In the genomic region with DNA sequence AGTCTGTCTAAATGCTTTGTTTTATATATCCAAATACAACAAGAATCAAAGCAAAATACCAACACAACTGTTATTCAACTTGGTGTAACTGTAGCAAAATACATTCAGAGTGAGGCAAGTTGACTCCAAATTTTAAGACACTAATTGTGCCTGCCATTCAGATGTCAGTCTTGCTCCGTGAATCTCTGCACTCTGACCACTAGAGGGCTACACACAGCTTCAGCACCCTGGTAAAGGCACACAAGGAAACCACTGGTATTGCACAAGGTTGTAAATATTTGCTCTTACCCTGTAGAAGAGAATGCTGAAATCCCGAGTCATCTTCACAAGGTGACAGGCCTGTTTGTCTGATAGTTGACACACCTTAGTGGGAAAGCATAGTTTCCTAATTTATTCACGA, we compare ENCODE assay signal across 8 mouse cellular contexts. TPM values are rescaled to one million over a fixed set of nuclear protein-coding genes. Genes with fewer than 3 reads are reported as not detected.
DNase-seq lines count a peak whose midpoint lies in the region; ATAC-seq and TF ChIP-seq lines count a peak whose summit lies in the region.

No protein-coding gene starts in this region.

- no peaks in the 10 kb centered on the region for H3K27me3 ChIP-seq in hindbrain, embryonic 11.5 days (ENCODE audit: control insufficient read depth, insufficient read depth, low read length)
- no peaks in the 10 kb centered on the region for H3K27me3 ChIP-seq in liver, postnatal 0 days (ENCODE audit: insufficient read depth, low read length)
- no peaks in the 10 kb centered on the region for H3K27me3 ChIP-seq in splenic B cell, adult 2 months (ENCODE audit: control insufficient read depth, insufficient read depth, low read length, poor library complexity, severe bottlenecking)

- peak; percentile 97 for TF ChIP-seq CTCF in liver, postnatal 0 days (IDR thresholded peaks at IDR 0.05; ENCODE audit: low read depth)

- DNase-seq in kidney, adult 8-10 months = peak; percentile 6 to 11
- DNase-seq in kidney, adult 18-20 months = no peak
- peak; percentile 13 for DNase-seq in ES-E14 (ENCODE audit: low read depth, low spot score)
- DNase-seq in cerebellum, postnatal 25 days = peak; percentile 6 to 19
- peak; percentile 35 for DNase-seq in hindbrain, embryonic 11.5 days (ENCODE audit: low spot score)
- DNase-seq in liver, postnatal 0 days = no peak
- peak; percentile 76 for DNase-seq in splenic B cell, adult 2 months (ENCODE audit: low read depth, low spot score)
- DNase-seq in frontal cortex, postnatal 25 days (ENCODE audit: low spot score in 2 of 2) = no peak

- no peak overlapping the region for H3K27ac ChIP-seq in ES-E14 (ENCODE audit: insufficient read depth, low read depth, low read length, poor library complexity, severe bottlenecking)
- no peak overlapping the region for H3K27ac ChIP-seq in hindbrain, embryonic 11.5 days (ENCODE audit: low read depth, low read length)
- peak overlapping the region; percentile 51; the same call in 1 of the 2 replicates for H3K27ac ChIP-seq in liver, postnatal 0 days (ENCODE audit: low read depth)

- in situ Hi-C loops in ES-E14 (cut with MboI; ENCODE audit: low sequenced_read_pairs in 2 of 2, unreplicated experiment in 2 of 2) = no loop called here

- no peak overlapping the region for H3K9ac ChIP-seq in ES-E14 (ENCODE audit: insufficient read depth, low read depth, low read length, poor library complexity, severe bottlenecking)
- H3K9ac ChIP-seq in hindbrain, embryonic 11.5 days (ENCODE audit: low read depth, low read length) = no peak overlapping the region
- no peak overlapping the region for H3K9ac ChIP-seq in liver, postnatal 0 days (replicated peaks)

- H3K36me3 ChIP-seq in ES-E14 (ENCODE audit: control insufficient read depth, insufficient read depth, low read length, poor library complexity, severe bottlenecking) = no peaks in the 10 kb centered on the region
- no peaks in the 10 kb centered on the region for H3K36me3 ChIP-seq in hindbrain, embryonic 11.5 days (ENCODE audit: control insufficient read depth, insufficient read depth, low read length)
- H3K36me3 ChIP-seq in liver, postnatal 0 days (replicated peaks; ENCODE audit: insufficient read depth, low read length) = peaks cover 14% of the 10 kb centered on the region; the same call in 1 of the 2 replicates
- H3K36me3 ChIP-seq in splenic B cell, adult 2 months (ENCODE audit: control insufficient read depth, insufficient read depth, low read length, poor library complexity, severe bottlenecking) = no peaks in the 10 kb centered on the region

- H3K4me2 ChIP-seq in hindbrain, embryonic 11.5 days (replicated peaks; ENCODE audit: low read depth, low read length) = no peak overlapping the region
- H3K4me2 ChIP-seq in liver, postnatal 0 days (ENCODE audit: low read depth, low read length) = no peak overlapping the region

- WGBS in hindbrain, embryonic 11.5 days = 44% methylated on average over 3 of the region's 3 CpGs
- WGBS in liver, postnatal 0 days (ENCODE audit: insufficient replicate concordance) = 23% methylated on average over 3 of the region's 3 CpGs

- no peak for TF ChIP-seq EP300 in liver, postnatal 0 days (IDR thresholded peaks at IDR 0.05; ENCODE audit: low read depth)

- H3K4me1 ChIP-seq in ES-E14 (ENCODE audit: control insufficient read depth in 2 of 2, insufficient read depth in 2 of 2, low read length in 2 of 2, poor library complexity in 1 of 2) = no peaks in the 10 kb centered on the region
- H3K4me1 ChIP-seq in hindbrain, embryonic 11.5 days (replicated peaks; ENCODE audit: control insufficient read depth, insufficient read depth, low read length) = no peaks in the 10 kb centered on the region
- no peaks in the 10 kb centered on the region for H3K4me1 ChIP-seq in liver, postnatal 0 days (ENCODE audit: insufficient read depth)

- H3K9me3 ChIP-seq in ES-E14 (ENCODE audit: control insufficient read depth, insufficient read depth, low read depth, low read length) = no peaks in the 10 kb centered on the region
- no peaks in the 10 kb centered on the region for H3K9me3 ChIP-seq in hindbrain, embryonic 11.5 days (ENCODE audit: control insufficient read depth, low read length)
- no peaks in the 10 kb centered on the region for H3K9me3 ChIP-seq in liver, postnatal 0 days (ENCODE audit: low read length)

- ATAC-seq in hindbrain, embryonic 11.5 days (ENCODE audit: low FRiP score) = peak; percentile 71
- peak; percentile 95 for ATAC-seq in liver, postnatal 0 days

- no peak overlapping the region for H3K4me3 ChIP-seq in ES-E14 (ENCODE audit: insufficient read depth in 1 of 2, low read depth in 1 of 2, low read length in 2 of 2, poor library complexity in 1 of 2, severe bottlenecking in 1 of 2)
- H3K4me3 ChIP-seq in hindbrain, embryonic 11.5 days (ENCODE audit: low read depth, low read length) = no peak overlapping the region
- no peak overlapping the region for H3K4me3 ChIP-seq in liver, postnatal 0 days (ENCODE audit: low read depth, low read length)

TF ChIP-seq in ES-E14, 5 proteins besides CTCF, POLR2A, EP300 and RAD21:
- TF ChIP-seq ZC3H11A (IDR thresholded peaks at IDR 0.05; ENCODE audit: borderline replicate concordance, low read depth, low read length) (peak; percentile 29; the same call in 1 of the 2 replicates), ZNF384 (IDR thresholded peaks at IDR 0.05; ENCODE audit: low read depth, low read length) (no peak), HCFC1 (IDR thresholded peaks at IDR 0.05; ENCODE audit: borderline replicate concordance, insufficient read depth, low read length) (no peak)

RNA-seq across cellular contexts. Expression of a gene that starts 31.8 kb away (rescaled TPM):
- total RNA-seq in ES-E14 (2012; rRNA removed) = 3.0 and 4.0 TPM in 2 replicates
- 19.6 and 24.9 TPM in 2 replicates for polyA plus RNA-seq in hindbrain, embryonic 11.5 days (2014; fragmentation: Nextera tagmentation; extraction: Ambion mirVana)
- polyA plus RNA-seq in liver, postnatal 0 days (2015; fragmentation: Nextera tagmentation; extraction: Ambion mirVana) = 20.5 and 21.8 TPM in 2 replicates

Comparison
In these comparisons a context has a peak if more than half of its experiments do, and no peak if none do; other contexts are left out.
1. DNase-seq: peak in kidney, adult 8-10 months (2 of 2), ES-E14 (single experiment), cerebellum, postnatal 25 days (2 of 2), hindbrain, embryonic 11.5 days (single experiment) and splenic B cell, adult 2 months (single experiment); none in kidney, adult 18-20 months (single experiment), liver, postnatal 0 days (single experiment) and frontal cortex, postnatal 25 days (0 of 2).